Mouse (Mus musculus) layer of hippocampus, adult 8-10 months (tissue): ENCODE data around the gene Rad51c. TPM values are rescaled to one million over a fixed set of nuclear protein-coding genes. Genes with fewer than 3 reads are reported as not detected.

Experiments used
- DNase-seq, 2 experiments: peaks; one replicate each; pipeline ENCODE4 v3.0.0; 2022; ENCODE audit warnings: low spot score in 2 of 2
- total RNA-seq, 4 experiments: library from RNA; stranded (reverse); gene quantifications; 2 replicates each; pipeline ENCODE4 v1.2.4; 2022

Gene Rad51c
- total RNA-seq, 4 experiments from 2014 or later, result 3.0 to 6.7 (median 3.6) TPM

DNA sequence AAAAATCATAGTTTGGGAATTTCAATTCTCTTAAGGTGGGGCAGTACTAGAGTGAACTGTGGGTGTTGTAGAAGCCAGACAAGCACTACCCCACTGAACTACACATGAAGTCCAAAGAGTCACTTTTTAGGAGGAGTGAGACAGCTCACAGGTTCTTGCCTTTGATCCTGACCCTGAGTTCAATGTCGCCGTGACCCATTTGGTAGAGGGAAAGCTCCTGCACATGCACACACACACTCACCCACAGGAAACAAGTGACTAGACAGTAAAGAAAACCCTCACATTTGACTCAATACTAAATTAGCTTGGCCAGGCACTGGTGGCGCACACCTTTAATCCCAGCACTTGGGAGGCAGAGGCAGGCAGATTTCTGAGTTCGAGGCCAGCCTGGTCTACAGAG, 20.2 kb downstream of the Rad51c start:
- DNase-seq, result no peak

DNA sequence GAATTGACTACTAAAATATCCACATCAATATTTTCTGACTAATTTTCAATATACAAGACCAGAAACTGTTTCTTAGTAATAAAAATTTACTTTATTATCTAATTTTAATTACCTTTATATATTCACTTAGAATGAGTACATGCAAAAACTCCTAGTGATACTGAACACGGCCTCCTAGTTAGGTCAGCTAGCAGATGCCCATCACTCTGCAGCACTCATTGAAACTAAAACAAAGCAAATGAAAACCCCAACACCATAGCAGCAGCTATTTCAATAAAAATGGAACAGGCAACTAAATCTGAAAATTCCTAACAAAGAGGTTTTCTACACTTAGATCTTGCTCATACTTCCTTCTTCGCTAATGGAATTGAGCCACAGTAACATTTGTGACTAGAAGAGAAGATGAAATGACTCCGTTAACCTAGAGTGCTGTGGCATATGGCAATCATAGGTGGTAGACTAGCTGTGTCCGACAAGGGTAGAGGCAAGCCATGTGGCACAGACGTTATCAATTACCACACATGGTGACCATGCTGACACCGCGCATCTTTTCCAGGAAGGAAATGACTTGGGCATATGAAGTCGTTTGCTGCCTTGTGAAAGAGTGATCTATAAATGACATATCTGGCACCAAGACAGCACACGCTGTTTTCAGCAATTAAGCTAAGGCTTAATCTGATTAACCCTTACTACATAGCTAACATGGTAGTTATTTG, 36.7 kb downstream of the Rad51c start:
- DNase-seq, result no peak

- DNase-seq, result no peak
Observed at GRCm38 (mm10) chr11:87367061-87367460, 37.7 kb downstream of the Rad51c start.

DNA sequence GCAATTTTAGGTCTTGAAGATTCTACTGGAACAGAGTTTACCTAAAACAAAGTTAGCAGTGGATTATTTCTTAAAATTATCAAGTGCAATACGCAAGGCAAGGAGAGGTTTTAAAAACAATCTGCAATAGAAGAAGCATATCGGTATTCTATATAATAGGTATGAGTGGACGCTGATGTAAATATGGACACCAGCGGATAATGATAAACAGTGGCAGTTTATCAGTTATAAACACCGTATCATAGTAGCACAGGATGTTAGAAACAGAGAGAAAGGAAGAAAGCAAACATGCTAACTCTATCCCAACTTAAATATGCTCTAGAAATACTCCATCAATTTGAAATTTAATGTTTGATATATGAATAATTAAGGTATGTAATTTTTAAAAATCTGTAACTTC, 39.6 kb downstream of the Rad51c start:
- no peak for DNase-seq

DNA sequence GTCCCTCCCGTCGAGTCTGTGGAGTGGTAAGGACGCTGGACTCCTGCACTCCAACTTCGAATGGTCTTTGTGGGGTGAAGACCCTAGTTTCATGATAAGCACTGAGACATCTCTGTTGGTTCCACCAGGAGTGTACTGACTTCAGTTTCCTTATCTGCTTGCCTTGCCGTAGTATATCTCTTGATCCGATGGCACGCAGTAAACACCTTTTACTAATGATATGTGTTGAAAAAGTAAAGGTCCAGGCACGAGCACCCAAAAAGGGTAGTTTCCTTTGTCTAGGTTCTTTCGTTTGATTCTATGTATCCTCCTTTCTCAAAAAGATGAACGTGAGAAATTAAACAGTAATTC, 45.5 kb downstream of the Rad51c start:
- no peak for DNase-seq

DNA sequence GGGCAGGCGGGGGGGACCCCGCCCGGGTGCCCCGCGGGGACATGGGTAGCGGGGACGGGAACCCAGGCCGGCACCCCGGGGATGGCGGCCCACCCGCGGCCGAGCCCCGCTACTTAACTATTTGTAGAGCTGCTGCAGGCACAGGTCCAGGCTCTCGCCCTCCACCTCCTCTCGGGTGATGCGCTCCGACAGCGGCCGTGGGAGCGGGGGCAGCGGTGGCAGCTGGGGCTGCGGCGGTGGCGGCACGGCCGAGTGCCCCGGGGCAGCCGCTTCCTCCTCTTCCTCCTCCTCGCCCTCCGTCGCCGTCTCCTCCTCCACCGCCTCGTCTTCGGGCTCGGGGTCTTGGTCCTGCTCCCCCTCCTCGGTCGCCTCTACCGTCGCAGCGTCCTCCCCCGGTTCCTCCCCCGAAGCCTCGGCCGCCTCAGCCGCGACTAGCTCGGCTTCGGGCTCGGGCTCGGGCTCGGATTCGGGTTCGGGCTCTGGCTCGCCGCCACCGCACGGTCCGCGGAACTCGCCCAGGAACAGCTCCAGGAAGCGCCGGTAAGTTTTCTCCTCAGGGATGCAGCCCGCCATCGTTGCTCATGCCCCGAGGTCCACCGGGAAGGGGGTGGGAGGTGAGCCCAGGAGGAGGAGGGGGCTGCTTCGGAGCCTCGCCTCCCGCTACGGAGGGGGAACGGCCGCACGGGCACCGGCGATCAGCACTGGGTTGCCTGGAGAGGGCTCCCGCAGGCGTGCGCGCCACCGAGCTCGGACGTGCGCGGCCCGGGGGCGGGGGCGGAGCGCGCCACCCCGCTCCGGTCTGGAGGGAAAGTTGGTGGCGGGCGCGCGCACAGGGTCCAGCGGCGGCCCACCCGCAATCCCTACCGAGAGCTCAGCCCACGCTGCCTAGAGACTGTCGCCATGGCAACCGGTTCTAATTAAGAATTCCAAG, 46.2 kb downstream of the Rad51c start, which contains the start of gene Ppm1e:
TSS of gene Ppm1e (minus strand) at position 693 of the 931 bp plus-strand sequence.
- peak; percentile 78 to 82 for DNase-seq

DNA sequence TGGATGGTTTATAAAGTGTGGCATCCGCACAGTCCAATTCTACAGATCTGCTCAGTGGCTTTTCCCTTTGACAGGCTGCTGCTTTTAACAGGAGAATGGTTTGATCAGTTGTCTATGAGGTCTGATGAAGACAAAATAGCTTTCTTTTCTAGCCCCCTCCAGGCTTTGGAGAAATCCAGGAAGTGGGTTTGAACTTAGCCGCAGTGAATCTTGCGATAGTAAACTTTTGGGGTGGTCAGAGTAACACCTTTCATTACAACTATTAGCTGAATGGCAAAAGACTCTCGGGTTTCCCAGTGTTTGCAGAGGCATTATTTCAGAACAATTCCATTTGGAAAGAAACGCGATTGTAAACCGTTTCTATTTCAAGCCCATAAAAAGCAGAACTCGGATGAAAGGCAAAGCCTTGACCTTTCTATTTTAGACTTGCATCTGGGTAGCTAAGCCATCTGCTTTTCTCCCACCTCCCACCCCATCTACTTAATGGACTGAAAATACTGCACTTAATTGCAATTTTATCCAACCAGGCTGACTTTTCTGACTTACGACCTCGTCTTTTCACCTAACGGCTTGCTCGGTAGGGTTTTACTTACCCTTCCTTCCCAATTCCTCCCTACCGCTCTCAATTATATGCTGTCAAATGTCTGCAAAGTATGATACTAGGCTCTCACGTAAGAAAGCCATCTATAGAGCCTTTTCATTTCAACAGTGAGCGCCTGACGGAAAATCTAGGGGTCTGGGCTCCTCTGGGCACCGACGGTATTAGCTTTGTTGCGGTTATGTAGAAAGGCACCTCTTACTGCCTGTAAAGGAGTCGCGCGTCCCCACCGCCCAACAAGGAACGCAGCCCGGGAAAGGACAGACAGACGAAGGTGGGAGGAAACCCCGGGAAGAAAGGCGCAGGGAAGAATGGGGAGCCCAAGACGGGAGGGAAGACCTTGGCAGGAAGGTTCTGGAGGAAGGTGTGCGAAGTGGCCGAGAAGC, 47.1 kb downstream of the Rad51c start:
- peak in 1 of 2 experiments; percentile 24 for DNase-seq

GRCm38 (mm10) chr11:87354861-87355260, 49.9 kb downstream of the Rad51c start:
- DNase-seq, result no peak

DNA sequence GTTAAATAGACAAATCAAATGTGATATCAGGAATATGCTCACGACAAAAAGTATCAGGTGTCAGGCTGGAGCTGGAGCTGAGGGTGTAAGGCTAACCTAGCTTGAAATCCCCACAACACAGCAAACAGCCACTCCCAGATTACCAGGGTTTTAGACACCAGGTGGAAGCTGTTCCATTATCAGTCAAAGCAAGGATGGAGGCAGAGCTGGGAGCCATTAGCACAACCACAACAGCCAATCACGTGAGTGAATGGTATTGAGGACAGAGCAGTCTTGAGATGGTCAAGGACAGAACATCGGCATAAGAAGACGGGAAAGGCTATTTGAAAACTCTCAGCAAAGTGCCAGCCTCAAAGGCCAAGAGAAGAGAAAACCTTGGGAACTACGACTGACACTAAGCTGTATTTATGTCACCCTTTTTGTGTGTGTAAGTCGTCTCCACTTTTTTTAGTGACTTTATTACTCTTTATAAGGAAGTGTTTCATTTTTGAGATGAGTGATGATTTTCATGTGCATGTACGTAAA, 51.0 kb downstream of the Rad51c start:
- DNase-seq, result no peak

Other genes starting within 250 kb of the Rad51c start
- gene Ppm1e, start 45.9 kb downstream of the Rad51c start, total RNA-seq, result 100 to 1,000 TPM; 211 to 248 (median 227) TPM
- 1 to 10 TPM in 1 of 4 experiments, under 1 TPM in 3; 0.08 to 1.2 (median 0.53) TPM for gene Tex14, start 111 bp upstream of the Rad51c start, total RNA-seq
- gene Gm11492, start 161.7 kb upstream of the Rad51c start, total RNA-seq, result not detected
- gene Sept4, start 163.9 kb upstream of the Rad51c start, total RNA-seq, result 100 to 1,000 TPM; 174 to 201 (median 193) TPM
- 100 to 1,000 TPM in 1 of 4 experiments, 10 to 100 TPM in 3; 75.1 to 105 (median 86.8) TPM for gene Mtmr4, start 187.2 kb upstream of the Rad51c start, total RNA-seq
- gene Hsf5, start 212.2 kb upstream of the Rad51c start, total RNA-seq, result under 1 TPM; 0.45 to 0.77 (median 0.57) TPM